Mouse (Mus musculus) lung, embryonic 15.5 days (tissue): ENCODE measurements around the gene Nup54. TPM values are rescaled to one million over a fixed set of nuclear protein-coding genes. Genes with fewer than 3 reads are reported as not detected.
A peak's percentile ranks its signal among the peaks of the same experiment; 100 is the strongest.

ENCODE experiments used
- ATAC-seq: fragments of 200-750 bp; cut with Nextera tagmentation; 2 replicates; pipeline ENCODE4 v1.8.0; 2017; ENCODE audit warnings: moderate number of reproducible peaks, borderline replicate concordance; ENCODE audit not compliant: low FRiP score, low TSS enrichment; ENCODE audit errors: extremely low read depth
- H3K27ac ChIP-seq: fragments of 300-500 bp; sonication (generic); 2 replicates; pipeline ENCODE4 v1.5.1; 2015; ENCODE audit warnings: moderate library complexity, mild to moderate bottlenecking, inconsistent platforms
- H3K27me3 ChIP-seq: fragments of 300-500 bp; sonication (generic); 2 replicates; pipeline ENCODE4 v1.6.1; 2015; ENCODE audit warnings: inconsistent platforms
- H3K36me3 ChIP-seq: fragments of 300-500 bp; sonication (generic); 2 replicates; pipeline ENCODE4 v1.6.1; 2015; ENCODE audit warnings: inconsistent platforms
- H3K4me1 ChIP-seq: fragments of 300-500 bp; sonication (generic); 2 replicates; pipeline ENCODE4 v1.6.1; 2015; ENCODE audit warnings: inconsistent platforms
- H3K4me2 ChIP-seq: fragments of 300-500 bp; sonication (generic); 2 replicates; pipeline ENCODE4 v1.6.1; 2015; ENCODE audit warnings: inconsistent platforms, mild to moderate bottlenecking, moderate library complexity
- H3K4me3 ChIP-seq: fragments of 300-500 bp; sonication (generic); 2 replicates; pipeline ENCODE4 v1.5.1; 2015; ENCODE audit warnings: mild to moderate bottlenecking, inconsistent platforms
- H3K9ac ChIP-seq: fragments of 300-500 bp; sonication (generic); 2 replicates; pipeline ENCODE4 v1.6.1; 2015; ENCODE audit warnings: inconsistent platforms
- H3K9me3 ChIP-seq: fragments of 300-500 bp; sonication (generic); 2 replicates; pipeline ENCODE4 v1.6.1; 2016; ENCODE audit warnings: inconsistent platforms
- WGBS: fragments of 180-500 bp; shearing (Covaris S2); methylation state at CpG from one replicate; pipeline ENCODE4 v1.1.7; 2015; 5-methylcytosine and 5-hydroxymethylcytosine counted together
- polyA plus RNA-seq: library from polyadenylated mRNA; unstranded; fragments of >200 nt; fragmentation: Nextera tagmentation; extraction: Ambion mirVana; gene quantifications from 2 replicates; pipeline ENCODE4 v1.2.1, GENCODE M21; 2015

Gene Nup54
- polyA plus RNA-seq, 1 experiment from 2014 or later, result 56.8 TPM

DNA sequence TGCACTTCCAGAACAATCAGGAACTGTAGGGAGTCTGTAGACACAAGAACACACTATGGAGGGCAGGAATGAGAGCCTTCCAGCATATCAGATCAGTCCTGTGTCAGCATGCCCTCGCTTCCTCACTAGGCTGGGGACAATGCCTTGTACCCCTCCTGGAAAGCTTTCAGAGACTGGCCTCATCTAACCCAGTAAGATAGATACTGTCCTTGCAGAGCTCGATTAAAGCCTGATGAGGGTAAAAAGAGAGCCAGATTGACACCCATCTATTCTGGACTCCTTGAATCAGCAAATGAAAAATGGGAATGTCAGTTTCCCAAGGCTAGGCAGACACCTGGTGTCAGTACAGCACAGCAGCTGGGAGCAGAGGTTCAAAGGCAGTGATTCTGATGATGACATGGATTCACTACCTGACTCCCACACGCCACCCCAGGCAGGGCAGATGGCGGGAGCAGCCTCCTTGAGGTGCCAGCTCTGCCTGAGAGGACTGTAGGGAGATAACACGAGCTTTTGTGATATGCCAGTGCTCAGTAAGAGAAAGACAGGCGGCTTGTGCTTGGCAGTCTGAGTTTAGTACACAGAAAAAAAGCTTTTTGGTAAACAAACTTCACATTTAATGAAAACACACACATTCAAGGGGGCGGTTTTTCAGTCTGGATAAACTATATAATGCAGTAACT, 23.4 kb downstream of the Nup54 start:
- Histone ChIP-seq H3K4me1 (no peaks in the 10 kb centered on the region), H3K27me3 (no peaks in the 10 kb centered on the region), H3K4me3 (no peak overlapping the region), H3K9me3 (no peaks in the 10 kb centered on the region), H3K27ac (no peak overlapping the region), H3K4me2 (no peak overlapping the region), H3K9ac (no peak overlapping the region), H3K36me3 (peaks cover 16% of the 10 kb centered on the region)
- 58% methylated on average over 7 of the region's 7 CpGs for WGBS
- ATAC-seq, result no peak

DNA sequence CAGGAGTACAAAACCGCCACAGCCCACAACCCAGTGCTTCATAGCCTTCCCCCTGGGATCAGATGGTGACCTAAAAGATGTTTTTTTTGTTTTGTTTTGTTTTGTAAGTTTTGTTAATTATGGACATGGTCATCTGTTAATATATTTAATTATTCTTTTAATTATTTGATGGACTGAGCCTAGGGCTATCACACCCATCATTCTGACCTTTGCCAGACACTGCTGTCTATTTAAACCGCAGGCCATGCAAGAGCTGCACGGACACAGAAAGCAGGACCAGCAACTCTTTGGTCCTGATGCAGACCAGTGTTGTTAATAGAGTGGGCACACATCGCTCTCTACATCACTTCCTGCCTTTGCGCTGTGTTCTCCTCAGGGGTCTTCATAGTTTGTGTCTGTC, 24.5 kb downstream of the Nup54 start:
- no peak for ATAC-seq
- peaks cover 10% of the 10 kb centered on the region; the same call in 1 of the 2 replicates for H3K36me3 ChIP-seq

DNA sequence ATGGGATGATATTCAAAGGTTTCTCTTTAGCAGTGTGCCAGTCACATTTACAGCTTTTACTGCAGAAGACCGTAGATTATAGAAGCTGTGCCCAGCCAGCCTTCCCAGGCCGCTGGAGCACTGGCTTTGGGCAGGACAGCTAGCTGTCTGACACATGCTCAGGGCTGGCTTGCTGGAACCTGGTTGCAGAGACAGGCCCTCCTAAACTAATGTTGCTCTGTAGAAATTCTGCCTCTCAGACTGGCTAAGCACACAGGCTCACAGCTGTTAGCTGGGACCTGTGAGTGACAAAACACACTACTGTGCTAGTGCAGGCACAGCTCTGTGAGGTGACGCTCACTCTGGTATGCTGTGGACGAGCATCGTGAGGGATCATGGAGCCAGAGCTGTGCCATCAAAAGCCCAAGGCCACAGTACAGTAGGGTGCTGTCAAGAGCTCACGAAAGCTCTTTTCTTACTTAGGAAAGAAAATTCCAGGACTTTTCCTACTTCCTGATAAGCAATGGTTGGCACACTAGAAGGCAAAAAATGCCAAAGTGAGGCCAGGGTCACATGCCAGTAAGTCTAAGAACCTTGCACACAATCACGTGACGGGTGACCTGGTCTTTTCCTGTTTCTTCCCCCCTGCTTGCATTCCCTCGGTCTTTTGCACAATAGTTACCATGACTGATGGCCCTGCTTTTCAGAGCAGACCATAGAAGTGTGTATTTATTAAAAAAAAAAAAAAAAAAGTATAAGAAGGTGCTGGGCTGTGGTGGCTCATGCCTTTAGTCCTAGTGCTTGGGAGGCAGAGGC, 25.5 kb downstream of the Nup54 start:
- Histone ChIP-seq H3K4me3 (no peak overlapping the region), H3K9me3 (no peaks in the 10 kb centered on the region), H3K4me2 (no peak overlapping the region), H3K27ac (no peak overlapping the region), H3K36me3 (peaks cover 5% of the 10 kb centered on the region; the same call in 1 of the 2 replicates), H3K9ac (no peak overlapping the region), H3K27me3 (no peaks in the 10 kb centered on the region), H3K4me1 (no peaks in the 10 kb centered on the region)
- no peak for ATAC-seq
- WGBS, result 64% methylated on average over 9 of the region's 9 CpGs

More for the DNA sequence above, 24.5 kb downstream of the Nup54 start:
- Histone ChIP-seq H3K27ac (no peak overlapping the region), H3K4me3 (no peak overlapping the region), H3K9ac (no peak overlapping the region), H3K27me3 (no peaks in the 10 kb centered on the region), H3K4me2 (no peak overlapping the region), H3K9me3 (no peaks in the 10 kb centered on the region), H3K4me1 (no peaks in the 10 kb centered on the region)
- WGBS, result 84% methylated on average over 5 of the region's 5 CpGs

DNA sequence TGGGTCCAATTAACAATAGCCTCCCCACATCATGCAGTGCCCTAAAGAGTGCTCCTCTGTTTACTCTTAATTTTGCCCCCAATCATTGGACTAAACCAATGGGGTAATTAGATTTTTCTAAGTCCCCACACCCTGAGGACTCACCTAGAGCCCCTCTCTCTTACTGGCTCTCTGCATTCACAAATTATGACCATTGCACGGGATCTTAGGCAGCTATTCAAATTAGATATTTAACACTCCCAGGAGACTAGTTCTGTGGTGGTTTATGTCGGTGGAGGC, 30.7 kb downstream of the Nup54 start:
- Histone ChIP-seq H3K9me3 (no peaks in the 10 kb centered on the region), H3K27me3 (no peaks in the 10 kb centered on the region), H3K36me3 (no peaks in the 10 kb centered on the region), H3K4me1 (no peaks in the 10 kb centered on the region), H3K4me2 (no peak overlapping the region), H3K27ac (no peak overlapping the region), H3K9ac (no peak overlapping the region), H3K4me3 (no peak overlapping the region)
- no peak for ATAC-seq
- WGBS, result 44% methylated on average over 2 of the region's 2 CpGs

DNA sequence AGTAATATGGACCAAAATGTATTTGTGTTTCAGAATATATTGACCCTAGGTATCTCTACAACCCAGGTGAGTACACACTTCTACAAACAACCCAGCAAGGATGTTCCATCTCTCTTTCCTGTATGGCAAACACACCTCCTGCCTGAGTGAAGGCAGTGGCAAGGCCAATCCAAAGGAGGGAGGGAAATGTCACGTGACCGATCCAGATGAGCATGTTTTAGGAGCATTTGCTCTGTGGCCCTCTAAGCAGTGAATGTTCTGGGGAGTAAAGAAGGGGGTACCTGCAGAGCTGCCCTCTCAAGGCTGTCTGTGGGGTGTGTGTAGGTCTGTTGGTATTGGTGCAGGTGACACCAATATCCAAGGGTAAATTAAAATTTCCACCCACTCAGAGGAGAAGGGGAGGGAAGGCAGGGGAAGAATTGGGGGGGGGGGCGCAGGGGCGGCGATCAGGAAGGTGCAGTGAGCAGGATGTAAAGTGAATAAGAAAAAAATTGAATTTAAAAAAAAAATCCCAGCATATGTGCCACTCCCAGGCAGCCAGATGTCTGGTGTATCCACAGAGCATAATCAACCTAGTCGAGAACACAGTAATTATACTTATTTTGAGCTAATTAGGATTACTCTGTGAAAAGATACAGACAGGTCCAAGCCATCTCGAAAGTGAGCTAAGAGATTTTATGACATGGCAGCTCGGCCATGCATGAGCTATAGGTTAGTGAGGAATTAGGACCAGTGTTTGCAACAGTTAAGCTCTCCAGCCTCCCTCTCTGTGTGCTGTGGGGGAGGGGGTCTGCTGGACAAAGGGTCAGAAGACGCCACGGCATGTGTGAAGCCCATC, 31.2 kb downstream of the Nup54 start:
- Histone ChIP-seq H3K27ac (no peak overlapping the region), H3K4me3 (no peak overlapping the region), H3K4me1 (no peaks in the 10 kb centered on the region), H3K9ac (no peak overlapping the region), H3K36me3 (no peaks in the 10 kb centered on the region), H3K4me2 (no peak overlapping the region), H3K9me3 (no peaks in the 10 kb centered on the region), H3K27me3 (no peaks in the 10 kb centered on the region)
- 55% methylated on average over 10 of the region's 10 CpGs for WGBS
- ATAC-seq, result no peak

DNA sequence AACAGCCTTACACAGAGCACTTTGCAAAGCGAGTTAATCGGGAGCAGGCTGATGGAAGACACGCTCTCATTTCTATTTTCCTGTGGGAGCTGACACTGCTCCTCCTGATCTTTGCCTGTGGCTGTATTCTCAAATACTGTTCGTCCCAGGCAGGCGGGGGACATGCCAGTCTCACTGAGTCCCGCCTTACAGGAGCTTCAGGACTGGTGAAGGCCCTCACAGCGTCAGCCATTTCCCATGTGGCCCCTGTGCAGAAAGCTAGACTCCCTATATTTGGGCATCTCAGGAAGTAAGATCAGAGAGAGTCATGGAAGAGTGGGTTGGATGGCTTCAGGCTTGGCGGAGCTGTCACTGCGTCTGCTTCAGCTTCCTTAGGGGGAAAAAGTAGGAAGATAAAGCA, 32.2 kb downstream of the Nup54 start:
- Histone ChIP-seq H3K4me2 (no peak overlapping the region), H3K9me3 (no peaks in the 10 kb centered on the region), H3K27me3 (no peaks in the 10 kb centered on the region), H3K9ac (no peak overlapping the region), H3K4me3 (no peak overlapping the region), H3K36me3 (no peaks in the 10 kb centered on the region), H3K4me1 (no peaks in the 10 kb centered on the region), H3K27ac (no peak overlapping the region)
- WGBS, result 67% methylated on average over 9 of the region's 9 CpGs
- no peak for ATAC-seq

DNA sequence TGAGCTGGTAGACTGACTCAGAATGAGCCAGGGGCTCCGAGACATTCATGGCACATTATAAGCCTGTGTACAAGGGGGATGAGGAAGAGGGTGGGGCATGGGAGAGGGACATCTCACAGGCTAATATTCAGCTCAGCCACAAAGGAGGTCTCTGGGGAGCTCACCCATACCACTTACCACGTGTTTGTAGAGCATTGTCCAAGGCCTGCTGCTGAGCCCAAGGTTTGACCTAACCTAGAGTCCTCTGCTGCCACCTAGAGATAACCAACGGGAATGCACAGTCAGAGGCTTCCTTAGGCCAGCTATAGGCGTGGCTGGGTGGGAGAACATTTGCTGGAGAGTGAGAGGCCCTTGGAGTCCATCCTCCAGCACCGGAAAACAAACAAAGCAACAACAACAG, 36.9 kb downstream of the Nup54 start:
- ATAC-seq, result peak; percentile 80
- H3K9ac ChIP-seq, result no peak overlapping the region
- H3K27me3 ChIP-seq, result peaks cover 10% of the 10 kb centered on the region
- H3K27ac ChIP-seq, result no peak overlapping the region
- H3K4me2 ChIP-seq, result no peak overlapping the region
- WGBS, result 23% methylated on average over 5 of the region's 5 CpGs
- no peaks in the 10 kb centered on the region for H3K36me3 ChIP-seq
- no peaks in the 10 kb centered on the region for H3K9me3 ChIP-seq
- H3K4me3 ChIP-seq, result no peak overlapping the region
- H3K4me1 ChIP-seq, result no peaks in the 10 kb centered on the region

DNA sequence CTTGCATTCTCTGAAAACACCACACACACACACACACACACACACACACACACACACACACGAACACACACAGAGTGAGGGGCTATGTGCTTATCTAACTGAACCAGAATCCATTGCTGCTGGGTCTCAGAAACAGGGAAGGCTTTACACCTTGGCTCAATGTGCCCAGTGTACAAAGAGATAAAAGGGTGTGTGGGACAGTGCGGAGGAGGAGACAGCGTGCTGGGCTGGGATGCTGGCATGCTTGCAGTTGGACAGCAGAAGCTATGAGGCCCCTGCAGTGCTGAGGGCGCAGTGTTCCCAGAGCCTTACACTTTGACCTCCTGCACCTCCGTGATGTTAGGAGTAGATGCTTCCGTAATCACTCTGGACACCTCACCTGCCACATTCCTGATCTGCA, 38.5 kb downstream of the Nup54 start:
- 70% methylated on average over 6 of the region's 6 CpGs for WGBS
- H3K4me2 ChIP-seq, result no peak overlapping the region
- no peak overlapping the region for H3K4me3 ChIP-seq
- peaks cover 27% of the 10 kb centered on the region for H3K27me3 ChIP-seq
- H3K9ac ChIP-seq, result no peak overlapping the region
- H3K4me1 ChIP-seq, result 0 out of 2 replicates have a peak, but pooled peaks cover 8% of the 10 kb centered on the region
- H3K36me3 ChIP-seq, result no peaks in the 10 kb centered on the region
- no peaks in the 10 kb centered on the region for H3K9me3 ChIP-seq
- ATAC-seq, result no peak
- H3K27ac ChIP-seq, result no peak overlapping the region

DNA sequence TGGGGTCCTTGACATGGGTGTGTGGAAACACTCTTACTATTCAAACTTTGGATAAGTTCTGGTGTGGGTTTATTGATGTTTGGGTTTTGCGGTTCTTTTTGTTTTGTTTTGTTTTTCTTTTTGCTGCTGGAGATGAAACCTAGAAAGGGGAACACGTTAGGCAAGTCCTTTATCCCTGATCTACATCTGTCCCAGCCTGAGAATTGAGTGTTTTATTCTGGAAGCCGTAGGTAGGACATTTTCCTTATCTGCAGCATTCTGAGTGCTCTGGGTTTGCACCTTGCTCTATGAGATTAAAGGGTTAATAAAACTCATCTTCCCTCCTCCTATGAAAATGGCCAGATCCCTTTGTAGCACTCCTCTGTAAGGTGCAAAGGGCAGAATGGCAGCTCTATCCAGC, 39.3 kb downstream of the Nup54 start:
- Histone ChIP-seq H3K27ac (no peak overlapping the region), H3K27me3 (peaks cover 34% of the 10 kb centered on the region), H3K9me3 (no peaks in the 10 kb centered on the region), H3K4me2 (no peak overlapping the region), H3K4me1 (0 out of 2 replicates have a peak, but pooled peaks cover 8% of the 10 kb centered on the region), H3K36me3 (no peaks in the 10 kb centered on the region), H3K9ac (no peak overlapping the region), H3K4me3 (no peak overlapping the region)
- ATAC-seq, result no peak
- 76% methylated on average over 3 of the region's 3 CpGs for WGBS

DNA sequence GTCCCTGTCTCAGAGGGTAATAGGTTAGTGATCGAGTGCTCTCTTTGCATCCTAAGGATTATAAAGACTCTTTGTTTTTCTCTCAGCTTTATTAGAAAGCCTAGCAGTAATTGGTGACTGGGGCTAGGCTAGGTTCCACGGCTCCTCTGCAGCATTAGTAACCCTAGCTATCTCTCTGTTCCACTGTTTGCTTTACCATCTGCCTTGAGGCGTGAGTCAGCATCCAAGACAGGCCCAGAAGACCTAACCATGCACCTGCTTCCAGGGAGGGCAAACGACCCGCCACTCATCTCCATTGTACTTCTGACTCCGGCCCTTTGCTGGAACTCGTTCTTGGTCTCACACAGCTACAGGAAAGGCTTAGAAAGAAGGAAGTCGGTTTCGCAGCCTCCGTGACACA, 41.2 kb downstream of the Nup54 start:
- Histone ChIP-seq H3K4me2 (no peak overlapping the region), H3K36me3 (no peaks in the 10 kb centered on the region), H3K4me1 (0 out of 2 replicates have a peak, but pooled peaks cover 8% of the 10 kb centered on the region), H3K9ac (no peak overlapping the region), H3K9me3 (no peaks in the 10 kb centered on the region), H3K4me3 (no peak overlapping the region), H3K27ac (no peak overlapping the region), H3K27me3 (peaks cover 46% of the 10 kb centered on the region)
- WGBS, result 48% methylated on average over 10 of the region's 10 CpGs
- ATAC-seq, result no peak

DNA sequence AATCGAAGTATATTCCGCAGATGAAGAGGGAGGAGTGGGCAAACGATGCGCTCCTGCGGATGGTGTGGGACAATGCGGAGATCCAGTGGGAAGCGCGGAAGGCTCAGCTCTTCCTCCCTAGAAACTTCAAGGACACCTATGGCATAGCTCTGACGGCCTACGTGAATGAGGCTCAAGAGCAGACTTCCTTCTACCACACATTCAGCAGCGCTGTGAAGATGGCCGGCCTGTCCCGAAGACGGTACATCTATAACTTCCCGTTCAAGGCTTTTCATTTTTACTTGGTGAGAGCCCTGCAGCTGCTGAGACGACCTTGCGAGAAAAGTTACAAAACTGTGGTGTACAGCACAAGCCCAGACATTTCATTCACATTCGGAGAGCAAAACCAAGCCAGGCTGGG, 42.5 kb downstream of the Nup54 start:
- Histone ChIP-seq H3K4me1 (0 out of 2 replicates have a peak, but pooled peaks cover 8% of the 10 kb centered on the region), H3K27me3 (peaks cover 48% of the 10 kb centered on the region), H3K4me3 (peak overlapping the region; percentile 20), H3K36me3 (no peaks in the 10 kb centered on the region), H3K9me3 (no peaks in the 10 kb centered on the region), H3K27ac (no peak overlapping the region), H3K9ac (0 out of 2 replicates have a peak overlapping the region, but pooled peaks have one; percentile 0), H3K4me2 (peak overlapping the region; percentile 43)
- 34% methylated on average over 18 of the region's 18 CpGs for WGBS
- no peak for ATAC-seq

DNA sequence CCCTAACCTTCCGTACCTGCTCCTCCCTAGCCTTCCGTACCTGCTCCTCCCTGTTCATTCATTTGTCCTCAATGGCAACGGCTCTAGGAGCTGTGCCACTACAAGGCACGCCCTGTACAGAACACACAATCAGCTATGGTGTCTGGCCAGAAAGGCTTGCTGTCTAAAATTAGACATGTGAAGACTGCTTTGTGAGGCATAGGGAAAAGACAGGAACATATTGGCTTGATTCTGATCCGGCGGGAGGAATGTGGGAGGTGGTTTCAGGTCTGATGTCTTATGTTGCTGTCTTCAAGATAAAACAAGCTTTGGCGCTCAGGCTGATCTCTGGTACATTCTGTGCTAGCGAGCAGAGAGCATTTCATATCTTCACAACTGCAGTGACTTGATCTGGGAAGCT, 44.4 kb downstream of the Nup54 start:
- Histone ChIP-seq H3K4me2 (no peak overlapping the region), H3K27me3 (peaks cover 48% of the 10 kb centered on the region), H3K9ac (no peak overlapping the region), H3K4me1 (peaks cover 13% of the 10 kb centered on the region; the same call in 1 of the 2 replicates), H3K4me3 (no peak overlapping the region), H3K9me3 (no peaks in the 10 kb centered on the region), H3K27ac (no peak overlapping the region), H3K36me3 (no peaks in the 10 kb centered on the region)
- no peak for ATAC-seq
- WGBS, result 65% methylated on average over 8 of the region's 8 CpGs
